Mouse (Mus musculus) embryonic facial prominence, embryonic 11.5 days (tissue): ENCODE data around the gene Cpa4. TPM values are rescaled to one million over a fixed set of nuclear protein-coding genes. Genes with fewer than 3 reads are reported as not detected.

ENCODE experiments used
- ATAC-seq: fragments of 200-750 bp; cut with Nextera tagmentation; replicated peaks from 2 replicates; pipeline ENCODE4 v1.8.0; 2017; ENCODE audit warnings: low read depth; ENCODE audit not compliant: insufficient number of reproducible peaks, low FRiP score, low TSS enrichment
- DNase-seq: peaks from one replicate; pipeline ENCODE4 v3.0.0-alpha.2; 2015; ENCODE audit warnings: low spot score
- H3K27ac ChIP-seq: fragments of 300-500 bp; sonication (generic); replicated peaks from 2 replicates; pipeline ENCODE4 v1.5.1; 2014; ENCODE audit warnings: mild to moderate bottlenecking, low read depth, low read length, control low read depth
- H3K27me3 ChIP-seq: fragments of 300-500 bp; sonication (generic); 2 replicates; pipeline ENCODE4 v1.6.1; 2014; ENCODE audit warnings: mild to moderate bottlenecking, low read length, moderate library complexity, mixed read lengths; ENCODE audit not compliant: control insufficient read depth, insufficient read depth
- H3K36me3 ChIP-seq: fragments of 300-500 bp; sonication (generic); replicated peaks from 2 replicates; pipeline ENCODE4 v1.6.1; 2014; ENCODE audit warnings: low read depth, mild to moderate bottlenecking, low read length, moderate library complexity, mixed read lengths; ENCODE audit not compliant: control insufficient read depth, insufficient read depth
- H3K4me1 ChIP-seq: fragments of 300-500 bp; sonication (generic); 2 replicates; pipeline ENCODE4 v1.6.1; 2014; ENCODE audit warnings: low read length, mixed read lengths; ENCODE audit not compliant: control insufficient read depth, insufficient read depth
- H3K4me2 ChIP-seq: fragments of 300-500 bp; sonication (generic); 2 replicates; pipeline ENCODE4 v1.6.1; 2014; ENCODE audit warnings: low read depth, mild to moderate bottlenecking, control low read depth, low read length, moderate library complexity
- H3K4me3 ChIP-seq: fragments of 300-500 bp; sonication (generic); 2 replicates; pipeline ENCODE4 v1.5.1; 2014; ENCODE audit warnings: low read depth, low read length, control low read depth
- H3K9ac ChIP-seq: fragments of 300-500 bp; sonication (generic); replicated peaks from 2 replicates; pipeline ENCODE4 v1.6.1; 2014; ENCODE audit warnings: mild to moderate bottlenecking, control low read depth, low read length
- H3K9me3 ChIP-seq: fragments of 300-500 bp; sonication (generic); replicated peaks from 2 replicates; pipeline ENCODE4 v1.6.1; 2016; ENCODE audit warnings: mild to moderate bottlenecking, low read length, inconsistent platforms, mixed read lengths; ENCODE audit not compliant: control insufficient read depth
- WGBS: fragments of 180-500 bp; shearing (Covaris S2); extraction: QIAGEN DNeasy Blood & Tissue Kit; methylation state at CpG from one replicate; pipeline ENCODE4 v1.1.7; 2014; 5-methylcytosine and 5-hydroxymethylcytosine counted together
- polyA plus RNA-seq: library from polyadenylated mRNA; unstranded; fragments of >200 nt; fragmentation: Nextera tagmentation; extraction: Ambion mirVana; gene quantifications from 2 replicates; pipeline ENCODE4 v1.2.1, GENCODE M21; 2014

Gene Cpa4
- polyA plus RNA-seq, 1 experiment from 2014 or later = 1.4 TPM

DNA sequence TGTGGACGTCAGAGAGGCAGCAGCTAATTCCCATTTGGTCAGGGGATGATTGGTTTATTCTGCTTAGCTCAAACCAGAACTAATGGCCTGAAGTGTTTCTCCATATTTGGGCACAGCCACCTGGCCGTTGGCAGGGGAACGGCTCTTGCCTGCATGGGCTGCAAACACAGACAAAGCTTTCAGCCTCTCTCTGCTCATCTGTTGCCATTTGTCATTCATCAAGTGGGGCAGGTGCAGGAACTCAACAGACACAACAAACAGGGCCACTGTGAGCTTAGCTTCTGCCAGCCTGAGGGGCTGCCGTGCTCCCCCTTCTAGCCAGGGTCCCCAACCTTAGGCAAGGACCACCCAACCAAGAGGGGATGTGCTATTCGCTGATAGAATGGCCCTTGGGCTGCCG is 60.0 kb downstream of the Cpa4 start:
- 0 out of 2 replicates have a peak overlapping the region, but pooled peaks have one; percentile 35 for H3K27ac ChIP-seq
- DNase-seq (peak; percentile 57), ATAC-seq (peak; percentile 70; the same call in 1 of the 2 replicates)
- no peaks in the 10 kb centered on the region for H3K4me1 ChIP-seq
- H3K27me3 ChIP-seq = no peaks in the 10 kb centered on the region
- no peaks in the 10 kb centered on the region for H3K36me3 ChIP-seq
- H3K4me3 ChIP-seq = no peak overlapping the region
- no peak overlapping the region for H3K4me2 ChIP-seq
- 58% methylated on average over 6 of the region's 6 CpGs for WGBS
- H3K9ac ChIP-seq = no peak overlapping the region
- no peaks in the 10 kb centered on the region for H3K9me3 ChIP-seq

DNA sequence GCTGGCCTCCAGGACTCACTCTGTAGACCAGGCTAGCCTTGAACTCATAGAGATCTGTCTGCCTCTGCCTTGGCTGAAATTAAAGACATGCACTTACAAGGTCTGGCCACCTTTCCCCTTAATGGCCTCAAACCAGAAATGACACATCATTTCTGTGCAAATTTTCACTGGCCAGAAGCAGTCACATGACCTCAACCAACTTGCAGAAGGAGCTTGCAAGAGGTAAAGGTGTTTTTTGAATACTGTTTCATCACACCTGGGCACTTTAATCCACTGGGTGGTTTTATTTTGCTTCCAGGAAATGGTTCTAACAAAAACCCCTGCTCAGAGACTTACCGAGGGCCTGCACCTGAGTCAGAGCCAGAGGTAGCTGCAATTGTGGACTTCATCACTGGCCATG is 61.8 kb downstream of the Cpa4 start:
- no peak for DNase-seq
- H3K9ac ChIP-seq = no peak overlapping the region
- H3K9me3 ChIP-seq = no peaks in the 10 kb centered on the region
- H3K4me2 ChIP-seq = no peak overlapping the region
- no peaks in the 10 kb centered on the region for H3K36me3 ChIP-seq
- ATAC-seq = no peak
- WGBS = 100% methylated on average over 1 of the region's 1 CpGs
- no peaks in the 10 kb centered on the region for H3K4me1 ChIP-seq
- no peaks in the 10 kb centered on the region for H3K27me3 ChIP-seq
- no peak overlapping the region for H3K27ac ChIP-seq
- H3K4me3 ChIP-seq = no peak overlapping the region

DNA sequence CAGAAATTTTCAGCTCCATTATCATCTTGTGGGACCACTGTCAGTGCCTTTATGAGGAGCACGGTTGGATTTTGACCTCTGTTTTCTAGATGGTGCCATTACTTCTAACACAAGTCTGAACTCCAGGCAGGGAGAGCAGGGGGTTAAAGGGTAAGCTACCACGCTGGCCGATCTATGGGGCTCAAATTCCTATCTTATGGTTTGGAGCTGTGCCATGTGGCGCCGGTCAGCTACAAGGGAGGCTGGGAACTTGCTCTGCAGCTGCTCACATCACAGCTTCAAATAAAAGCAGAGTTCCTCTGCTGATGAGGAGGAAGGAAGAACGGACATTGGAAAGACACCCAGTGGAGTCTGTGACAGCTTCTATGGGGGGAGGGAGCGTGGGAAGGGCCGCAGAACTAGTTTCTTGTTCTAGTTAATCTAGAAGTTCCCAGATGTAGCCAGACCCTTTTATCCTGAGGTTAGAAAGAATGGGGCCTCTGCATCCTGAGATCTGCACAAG is 67.2 kb downstream of the Cpa4 start:
- DNase-seq (no peak), ATAC-seq (no peak)
- H3K4me3 ChIP-seq = no peak overlapping the region
- no peak overlapping the region for H3K4me2 ChIP-seq
- H3K36me3 ChIP-seq = no peaks in the 10 kb centered on the region
- peak overlapping the region; percentile 43; the same call in 1 of the 2 replicates for H3K27ac ChIP-seq
- H3K4me1 ChIP-seq = 0 out of 2 replicates have a peak, but pooled peaks cover 2% of the 10 kb centered on the region
- 22% methylated on average over 8 of the region's 8 CpGs for WGBS
- H3K27me3 ChIP-seq = no peaks in the 10 kb centered on the region
- no peak overlapping the region for H3K9ac ChIP-seq
- H3K9me3 ChIP-seq = no peaks in the 10 kb centered on the region

DNA sequence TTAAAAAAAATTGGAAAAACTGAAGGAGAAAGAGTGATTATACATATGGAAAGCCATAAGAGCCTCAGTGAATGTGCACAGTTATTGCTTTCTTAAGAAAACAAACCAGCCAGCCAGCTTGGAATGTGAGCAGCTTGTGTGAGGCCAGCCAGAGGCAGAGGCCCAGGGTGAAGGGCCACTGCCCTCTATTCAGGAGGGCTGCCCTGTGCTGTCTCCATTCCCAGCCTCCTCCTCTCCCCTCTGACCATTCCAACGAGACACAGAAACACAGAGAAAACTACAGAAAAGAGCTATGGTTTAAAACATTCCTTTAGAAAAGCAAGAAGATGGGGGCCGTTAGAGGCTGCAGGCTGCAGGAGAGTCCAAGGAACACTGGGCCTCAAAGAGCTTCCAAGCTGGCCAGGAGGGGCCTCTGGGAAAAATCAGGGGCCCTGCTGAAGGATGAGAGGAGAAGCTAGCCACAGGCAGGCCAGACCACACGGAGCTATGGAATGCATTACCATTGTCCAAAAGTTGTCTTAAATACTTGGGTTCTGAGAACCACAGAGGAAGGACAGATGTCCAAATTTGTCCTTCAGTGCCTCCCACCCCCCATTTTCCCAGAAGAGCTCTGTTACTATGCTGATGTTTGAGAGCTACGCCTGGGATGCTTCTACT is 68.1 kb downstream of the Cpa4 start:
- no peaks in the 10 kb centered on the region for H3K9me3 ChIP-seq
- H3K4me2 ChIP-seq = no peak overlapping the region
- peak overlapping the region; percentile 85 for H3K27ac ChIP-seq
- 21% methylated on average over 4 of the region's 4 CpGs for WGBS
- H3K4me3 ChIP-seq = no peak overlapping the region
- H3K27me3 ChIP-seq = no peaks in the 10 kb centered on the region
- DNase-seq (peak; percentile 45), ATAC-seq (no peak)
- peak overlapping the region; percentile 26; the same call in 1 of the 2 replicates for H3K9ac ChIP-seq
- H3K36me3 ChIP-seq = no peaks in the 10 kb centered on the region
- H3K4me1 ChIP-seq = 0 out of 2 replicates have a peak, but pooled peaks cover 2% of the 10 kb centered on the region

DNA sequence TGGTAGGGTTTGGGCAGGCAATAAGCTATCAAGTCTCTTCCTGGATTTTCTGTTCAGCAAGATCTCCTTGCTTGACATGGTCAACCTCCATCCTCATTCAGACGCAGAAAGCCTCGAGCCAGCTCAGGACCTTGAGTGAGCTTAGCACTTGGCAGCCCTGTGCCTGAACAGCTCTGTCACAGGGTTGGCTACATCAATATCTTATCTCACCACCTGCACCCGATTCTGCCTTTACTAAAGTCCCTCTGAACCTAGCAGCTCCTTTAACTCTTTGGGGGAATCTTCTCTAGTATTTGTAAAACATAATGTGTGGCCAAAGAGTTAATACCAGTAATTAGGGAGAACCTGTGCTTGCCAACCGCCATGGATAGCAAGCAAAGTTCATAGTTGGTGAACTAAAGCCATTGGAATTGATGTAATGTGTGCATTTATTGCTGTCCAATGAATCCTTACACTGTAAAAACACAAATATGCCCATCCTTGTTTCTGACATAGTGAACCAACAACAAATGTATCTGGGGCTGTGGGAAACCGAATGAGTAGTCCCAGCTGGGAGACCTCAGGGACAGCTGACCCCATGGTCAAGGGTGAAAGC is 70.6 kb downstream of the Cpa4 start, which contains the start of gene Cpa1:
Gene Cpa1 (plus strand): TSS at position 545 of the 595 bp plus-strand sequence.
- ATAC-seq (no peak), DNase-seq (no peak)
- 90% methylated on average over 5 of the region's 5 CpGs for WGBS
- no peak within 1 kb of the TSS for H3K9ac ChIP-seq
- H3K9me3 ChIP-seq = no peaks in the 10 kb centered on the region
- H3K27ac ChIP-seq = no peak within 1 kb of the TSS
- H3K27me3 ChIP-seq = no peaks in the 10 kb centered on the region
- no peak within 1 kb of the TSS for H3K4me2 ChIP-seq
- H3K4me3 ChIP-seq = no peak within 1 kb of the TSS
- 0 out of 2 replicates have a peak, but pooled peaks cover 2% of the 10 kb centered on the region for H3K4me1 ChIP-seq
- no peaks in the 10 kb centered on the region for H3K36me3 ChIP-seq

Other genes with a start within 250 kb of the Cpa4 start
- 89.2 and 90.7 TPM in 2 replicates for gene Zc3hc1, start 177.3 kb upstream of the Cpa4 start, polyA plus RNA-seq
- gene Klhdc10, start 166.5 kb upstream of the Cpa4 start, polyA plus RNA-seq = 33.9 and 35.1 TPM in 2 replicates
- 44.1 TPM in 2 replicates for gene Tmem209, start 58.6 kb upstream of the Cpa4 start, polyA plus RNA-seq
- 0.15 and 0.36 TPM in 2 replicates for gene Ssmem1, start 58.5 kb upstream of the Cpa4 start, polyA plus RNA-seq
- gene Cpa2, start 26.8 kb upstream of the Cpa4 start, polyA plus RNA-seq = 9.1 and 10.5 TPM in 2 replicates
- 0.22 and 0.27 TPM in 2 replicates for gene Cpa5, start 42.6 kb downstream of the Cpa4 start, polyA plus RNA-seq
- 0.17 and 0.21 TPM in 2 replicates for gene Cpa1, start 70.8 kb downstream of the Cpa4 start, polyA plus RNA-seq
- gene Cep41, start 125.4 kb downstream of the Cpa4 start, polyA plus RNA-seq = 23.7 and 28.1 TPM in 2 replicates
- 1,816 and 1,902 TPM in 2 replicates for gene Mest, start 155.2 kb downstream of the Cpa4 start, polyA plus RNA-seq